Mouse (Mus musculus) MEL (cell line): Measurements from ENCODE around the gene Fermt2.
A peak's percentile ranks its signal among the peaks of the same experiment; 100 is the strongest.

Experiments
- CHD1 ChIP-seq: IDR thresholded peaks from 2 replicates; pipeline ENCODE4 v1.6.1; 2012; ENCODE audit warnings: low read depth, mild to moderate bottlenecking, inconsistent platforms, low read length, improper control_type of control experiment
- CHD2 ChIP-seq: IDR thresholded peaks from 2 replicates; pipeline ENCODE4 v1.6.1; 2011; ENCODE audit warnings: low read length, improper control_type of control experiment
- CTCF ChIP-seq, 3 experiments: IDR thresholded peaks in 2 of 3; conservative IDR thresholded peaks in 1 of 3; 2 replicates each; pipeline ENCODE4 v1.5.1; 2011 to 2012; ENCODE audit warnings: low read length in 3 of 3, low read depth in 2 of 3, mild to moderate bottlenecking in 2 of 3, improper control_type of control experiment in 1 of 3, inconsistent platforms in 1 of 3, mixed read lengths in 1 of 3, moderate library complexity in 1 of 3; ENCODE audit not compliant: control insufficient read depth in 1 of 3, insufficient read depth in 1 of 3, poor library complexity in 1 of 3, severe bottlenecking in 1 of 3
- ELF1 ChIP-seq: IDR thresholded peaks from 2 replicates; pipeline ENCODE4 v1.6.1; 2014; ENCODE audit warnings: low read depth, mild to moderate bottlenecking, inconsistent platforms, low read length, improper control_type of control experiment, moderate library complexity
- ETS1 ChIP-seq: IDR thresholded peaks from 2 replicates; pipeline ENCODE4 v1.6.1; 2012; ENCODE audit warnings: low read depth, mild to moderate bottlenecking, inconsistent platforms, low read length, improper control_type of control experiment, moderate library complexity
- GABPA ChIP-seq: IDR thresholded peaks from 2 replicates; pipeline ENCODE4 v1.6.1; 2012; ENCODE audit warnings: low read depth, mild to moderate bottlenecking, inconsistent platforms, low read length, improper control_type of control experiment, moderate library complexity
- JUND ChIP-seq: IDR thresholded peaks from 2 replicates; pipeline ENCODE4 v1.6.1; 2011; ENCODE audit warnings: low read depth, mild to moderate bottlenecking, improper control_type of control experiment, low read length
- KAT2A ChIP-seq: conservative IDR thresholded peaks from 2 replicates; pipeline ENCODE4 v1.6.1; 2012; ENCODE audit warnings: low read depth, low read length, improper control_type of control experiment, inconsistent platforms
- POLR2A ChIP-seq, 2 experiments: IDR thresholded peaks; 2 replicates each; pipeline ENCODE4 v1.6.1; 2011 to 2012; ENCODE audit warnings: low read length in 2 of 2, mild to moderate bottlenecking in 2 of 2, control low read depth in 1 of 2, improper control_type of control experiment in 1 of 2, low read depth in 1 of 2, moderate library complexity in 1 of 2; ENCODE audit not compliant: control insufficient read depth in 1 of 2, insufficient read depth in 1 of 2, poor library complexity in 1 of 2

DNA sequence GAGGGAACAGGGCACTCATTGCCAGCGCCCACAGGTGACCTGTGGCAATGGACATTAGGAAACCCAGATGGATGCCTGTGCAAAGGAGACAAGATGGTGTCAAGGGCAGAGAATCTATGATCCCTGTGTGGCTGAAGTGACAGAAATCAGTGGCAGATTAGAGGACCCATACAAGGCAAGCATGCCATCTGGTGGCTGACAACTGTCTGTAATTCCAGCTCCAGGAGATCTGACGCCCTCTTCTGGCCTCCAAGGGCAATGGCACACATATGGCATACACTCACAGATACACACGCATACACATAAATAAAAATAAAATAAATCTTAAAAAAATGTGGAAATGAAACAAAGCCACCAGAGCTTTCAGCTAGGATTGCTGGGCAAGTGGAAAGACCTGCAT, 18.2 kb upstream of the Fermt2 start:
- no peak for TF ChIP-seq CHD1
- peak; percentile 18 to 57 (median 23); a peak in 3 of 6 replicates for TF ChIP-seq CTCF (IDR thresholded peaks at IDR 0.05 in 2 of 3, conservative IDR thresholded peaks at IDR 0.05 in 1 of 3; ENCODE audit: control insufficient read depth in 1 of 3, insufficient read depth in 1 of 3, low read depth in 2 of 3, low read length in 3 of 3, poor library complexity in 1 of 3, severe bottlenecking in 1 of 3)
- TF ChIP-seq KAT2A: no peak
- TF ChIP-seq GABPA: no peak
- no peak for TF ChIP-seq CHD2
- TF ChIP-seq ETS1: no peak
- TF ChIP-seq JUND: no peak
- no peak for TF ChIP-seq POLR2A (IDR thresholded peaks at IDR 0.05; ENCODE audit: control insufficient read depth in 1 of 2, insufficient read depth in 1 of 2, low read depth in 1 of 2, low read length in 2 of 2, poor library complexity in 1 of 2)
- TF ChIP-seq ELF1: no peak
